ENCODE assay signal across 8 mouse cellular contexts in the genomic region with DNA sequence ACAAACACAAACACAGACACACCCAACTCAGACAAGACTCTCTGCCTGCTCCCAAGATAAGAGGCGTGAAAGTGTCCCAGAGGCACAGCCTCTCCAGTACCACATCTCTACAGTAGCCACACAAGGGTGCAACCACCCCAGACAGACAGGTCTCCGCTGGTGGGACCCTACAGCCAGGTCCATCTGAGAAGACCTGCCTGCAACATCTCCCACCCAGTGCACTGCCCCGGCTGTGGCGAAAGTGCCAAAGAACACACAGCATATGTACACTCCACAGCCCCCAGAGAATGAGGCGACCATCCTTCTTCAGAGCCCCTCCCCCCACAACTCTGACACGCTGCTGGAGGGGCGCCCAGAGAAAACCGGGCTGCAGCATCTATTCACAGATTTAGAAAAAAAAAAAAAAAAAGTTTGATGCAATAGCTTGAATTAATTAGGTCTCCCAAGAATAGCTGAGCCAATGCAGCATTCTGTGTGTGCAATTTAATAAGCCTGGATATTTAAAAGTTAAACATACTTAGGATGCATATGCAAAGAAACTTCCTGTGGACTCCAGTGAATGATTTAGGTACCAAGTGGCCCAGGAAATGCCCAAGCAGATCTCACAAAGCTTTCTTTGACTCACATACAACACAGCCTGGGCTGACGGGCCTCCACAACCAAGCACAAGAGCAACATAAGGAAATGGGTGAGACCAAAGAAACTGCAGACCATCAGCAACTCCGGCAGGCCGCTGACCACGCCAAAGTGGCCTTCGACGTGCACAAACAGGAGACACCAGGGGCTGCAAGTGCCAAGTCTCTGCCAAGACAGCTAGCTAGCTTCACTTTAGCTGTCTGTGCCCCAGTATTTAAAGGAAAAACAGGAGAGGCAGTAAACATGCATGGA. TPM values are rescaled to one million over a fixed set of nuclear protein-coding genes. Genes with fewer than 3 reads are reported as not detected.
DNase-seq lines count a peak whose midpoint lies in the region; ATAC-seq lines count a peak whose summit lies in the region.

No protein-coding gene starts in this region.

- H3K4me2 ChIP-seq in heart, embryonic 15.5 days: peak overlapping the region; percentile 89
- peak overlapping the region; percentile 92 for H3K4me2 ChIP-seq in liver, embryonic 15.5 days

- H3K27me3 ChIP-seq in heart, embryonic 15.5 days: no peaks in the 10 kb centered on the region
- peaks cover 70% of the 10 kb centered on the region for H3K27me3 ChIP-seq in liver, embryonic 15.5 days

- peak overlapping the region; percentile 91 for H3K4me3 ChIP-seq in heart, embryonic 15.5 days
- peak overlapping the region; percentile 66 for H3K4me3 ChIP-seq in liver, embryonic 15.5 days (replicated peaks)

- DNase-seq in gastrocnemius, postnatal 10 days: peak; percentile 42
- no peak for DNase-seq in gastrocnemius, adult 18-20 months (ENCODE audit: low spot score)
- peak; percentile 38 for DNase-seq in thymus, postnatal 14 days
- DNase-seq in thymus, postnatal 36 days: no peak
- DNase-seq in testis, postnatal 10 days (ENCODE audit: low spot score): peak; percentile 69
- no peak for DNase-seq in T-cell, adult 2 months (ENCODE audit: low spot score)

- peaks cover 62% of the 10 kb centered on the region for H3K4me1 ChIP-seq in heart, embryonic 15.5 days (replicated peaks)
- H3K4me1 ChIP-seq in liver, embryonic 15.5 days (replicated peaks): peaks cover 81% of the 10 kb centered on the region

- H3K27ac ChIP-seq in heart, embryonic 15.5 days: peak overlapping the region; percentile 81
- no peak overlapping the region for H3K27ac ChIP-seq in liver, embryonic 15.5 days (replicated peaks)

- no peaks in the 10 kb centered on the region for H3K36me3 ChIP-seq in heart, embryonic 15.5 days
- H3K36me3 ChIP-seq in liver, embryonic 15.5 days (replicated peaks): no peaks in the 10 kb centered on the region

- 6% methylated on average over 14 of the region's 14 CpGs for WGBS in heart, embryonic 15.5 days
- 24% methylated on average over 14 of the region's 14 CpGs for WGBS in liver, embryonic 15.5 days (ENCODE audit: insufficient replicate concordance)

- no peaks in the 10 kb centered on the region for H3K9me3 ChIP-seq in heart, embryonic 15.5 days (replicated peaks)
- no peaks in the 10 kb centered on the region for H3K9me3 ChIP-seq in liver, embryonic 15.5 days (replicated peaks)

- H3K9ac ChIP-seq in heart, embryonic 15.5 days: peak overlapping the region; percentile 98
- H3K9ac ChIP-seq in liver, embryonic 15.5 days: peak overlapping the region; percentile 64; the same call in 1 of the 2 replicates

- ATAC-seq in heart, embryonic 15.5 days (replicated peaks; ENCODE audit: insufficient number of reproducible peaks, insufficient read depth, low FRiP score, low read depth): no peak
- ATAC-seq in liver, embryonic 15.5 days (ENCODE audit: insufficient read depth): no peak

RNA-seq across cellular contexts. Expression of a gene that starts 1.9 kb away (rescaled TPM):
- 10 to 100 TPM; 68.1 to 79.6 TPM for total RNA-seq in gastrocnemius, postnatal 10 days (2021)
- 10 to 100 TPM; 28.3 to 31.3 TPM for total RNA-seq in gastrocnemius, adult 18-20 months (2021)
- polyA plus RNA-seq in heart, embryonic 15.5 days (2015; fragmentation: Nextera tagmentation; extraction: Ambion mirVana): 11.0 and 13.6 TPM in 2 replicates
- polyA plus RNA-seq in liver, embryonic 15.5 days (2015; fragmentation: Nextera tagmentation; extraction: Ambion mirVana): 2.1 and 2.6 TPM in 2 replicates

RNA-seq across cellular contexts. Expression of a gene that starts 29.1 kb away (rescaled TPM):
- 10 to 100 TPM; 18.9 to 26.4 TPM for total RNA-seq in gastrocnemius, postnatal 10 days (2021)
- total RNA-seq in gastrocnemius, adult 18-20 months (2021): 1 to 10 TPM; 5.2 to 6.6 TPM
- 64.7 and 67.7 TPM in 2 replicates for polyA plus RNA-seq in heart, embryonic 15.5 days (2015; fragmentation: Nextera tagmentation; extraction: Ambion mirVana)
- polyA plus RNA-seq in liver, embryonic 15.5 days (2015; fragmentation: Nextera tagmentation; extraction: Ambion mirVana): 18.2 and 19.7 TPM in 2 replicates

Comparison
In these comparisons a context has a peak if more than half of its experiments do, and no peak if none do; other contexts are left out.
1. DNase-seq: peak in gastrocnemius, postnatal 10 days (single experiment), thymus, postnatal 14 days (single experiment) and testis, postnatal 10 days (single experiment); none in gastrocnemius, adult 18-20 months (single experiment), thymus, postnatal 36 days (0 of 2) and T-cell, adult 2 months (single experiment).